Mouse (Mus musculus): ENCODE measurements around the gene Ebna1bp2. TPM values are rescaled to one million over a fixed set of nuclear protein-coding genes. Genes with fewer than 3 reads are reported as not detected.

The Ebna1bp2 gene
- 29.3 and 57.7 TPM in 2 replicates for polyA plus RNA-seq (2011; ENCODE audit: insufficient read depth, insufficient read length, low replicate concordance, missing spikeins)

DNA sequence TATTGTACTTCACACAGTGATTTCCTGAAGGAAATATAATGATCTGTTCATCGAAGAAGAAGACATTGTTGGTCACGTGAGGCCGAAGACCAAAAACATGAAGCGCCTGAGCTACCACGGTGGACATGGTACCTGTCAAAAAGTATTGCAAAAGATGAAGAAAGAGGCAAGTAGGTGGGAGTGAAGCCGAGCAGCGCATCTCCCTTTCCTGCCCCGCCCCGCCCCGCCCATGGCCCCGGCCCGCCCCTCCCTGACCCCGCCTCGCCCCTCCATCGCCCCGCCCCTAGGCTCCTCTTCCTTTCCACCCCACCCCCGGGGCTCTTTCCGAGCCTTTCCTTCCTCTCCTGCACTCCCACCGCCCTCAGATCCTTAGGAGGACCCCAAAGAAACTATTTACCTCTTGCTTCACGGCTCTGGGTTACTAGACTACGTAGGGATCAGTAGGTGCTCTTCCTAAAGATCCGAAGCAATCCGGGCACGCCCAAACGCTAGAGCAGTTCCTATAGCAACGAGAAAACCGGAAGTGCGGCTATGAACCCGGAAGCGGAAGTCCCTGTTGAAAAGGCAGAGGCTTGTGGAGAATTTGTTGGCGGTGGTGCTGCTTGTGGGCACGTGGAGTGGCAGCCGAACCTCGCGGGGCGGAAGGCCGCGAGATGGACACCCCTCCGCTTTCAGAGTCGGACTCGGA is at the start of gene Ebna1bp2, which contains the start of gene Cfap57:
Gene Ebna1bp2, plus strand, starts transcription at position 521 of the 688 bp plus-strand sequence.
Gene Cfap57, minus strand, starts transcription at position 499 of the 688 bp plus-strand sequence.
- Histone ChIP-seq H3K4me3 (replicated peaks; ENCODE audit: control insufficient read depth, low read depth, low read length) (peak within 1 kb of the TSS; percentile 94), H3K4me1 (ENCODE audit: control insufficient read depth, insufficient read depth, low read length) (peaks cover 1% of the 10 kb centered on the region; the same call in 1 of the 2 replicates), H3K27ac (ENCODE audit: control insufficient read depth, insufficient read depth, low read depth, low read length, poor library complexity) (no peak within 1 kb of the TSS)
- WGBS: 1% methylated on average over 40 of the region's 41 CpGs
- peak; percentile 48; the same call in 1 of the 2 replicates for TF ChIP-seq POLR2A (IDR thresholded peaks at IDR 0.05; ENCODE audit: borderline replicate concordance, control insufficient read depth, low read depth, low read length)
- no peak for TF ChIP-seq CTCF (IDR thresholded peaks at IDR 0.05; ENCODE audit: control insufficient read depth, insufficient read depth, low read length)

DNA sequence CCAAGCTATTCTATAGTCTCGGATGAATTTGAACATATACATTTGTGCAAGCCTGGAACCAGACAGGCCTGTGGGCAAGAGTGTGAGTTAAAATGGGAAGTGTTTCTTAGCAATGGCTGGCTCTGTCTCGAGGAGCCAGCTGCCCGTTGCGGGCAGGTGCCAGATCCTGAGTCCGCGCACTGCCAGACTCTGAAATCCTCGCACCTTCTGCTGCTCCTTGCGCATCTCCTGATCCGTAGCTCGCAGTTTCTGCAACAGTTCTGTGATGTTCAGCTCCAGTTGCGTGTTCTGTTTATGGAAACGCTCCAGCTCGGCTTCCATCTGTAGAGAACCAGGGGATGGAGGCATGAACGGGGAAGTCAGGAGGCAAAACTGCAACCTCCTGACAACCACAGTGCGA is 49.2 kb upstream of the Ebna1bp2 start:
- H3K4me3 ChIP-seq (replicated peaks; ENCODE audit: control insufficient read depth, low read depth, low read length): no peak overlapping the region
- H3K4me1 ChIP-seq (ENCODE audit: control insufficient read depth, insufficient read depth, low read length): no peaks in the 10 kb centered on the region
- 49% methylated on average over 15 of the region's 15 CpGs for WGBS
- no peak for TF ChIP-seq POLR2A (IDR thresholded peaks at IDR 0.05; ENCODE audit: borderline replicate concordance, control insufficient read depth, low read depth, low read length)
- TF ChIP-seq CTCF (IDR thresholded peaks at IDR 0.05; ENCODE audit: control insufficient read depth, insufficient read depth, low read length): no peak
- no peak overlapping the region for H3K27ac ChIP-seq (ENCODE audit: control insufficient read depth, insufficient read depth, low read depth, low read length, poor library complexity)

DNA sequence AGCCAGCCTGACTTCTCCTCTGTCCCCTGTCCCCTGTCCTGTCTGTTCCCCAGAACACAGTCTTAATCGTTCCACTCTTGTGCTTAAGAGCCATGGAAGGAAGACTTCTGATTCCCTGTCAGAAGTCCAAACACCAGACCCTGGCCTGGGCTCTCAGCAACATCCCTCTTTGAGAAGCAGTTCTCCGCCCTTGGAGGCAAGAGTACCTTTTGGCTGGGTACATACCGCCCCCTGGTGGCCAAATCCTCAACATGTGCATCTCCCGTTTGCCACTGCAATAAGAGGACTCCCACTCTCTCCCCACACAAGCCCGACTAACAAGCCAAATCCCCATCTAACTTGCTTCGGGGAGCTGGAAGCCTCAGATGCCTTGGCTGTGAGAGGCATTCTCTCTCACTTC is 44.5 kb upstream of the Ebna1bp2 start:
- H3K4me3 ChIP-seq (replicated peaks; ENCODE audit: control insufficient read depth, low read depth, low read length): no peak overlapping the region
- peak; percentile 88 for TF ChIP-seq CTCF (IDR thresholded peaks at IDR 0.05; ENCODE audit: control insufficient read depth, insufficient read depth, low read length)
- TF ChIP-seq POLR2A (IDR thresholded peaks at IDR 0.05; ENCODE audit: borderline replicate concordance, control insufficient read depth, low read depth, low read length): no peak
- H3K27ac ChIP-seq (ENCODE audit: control insufficient read depth, insufficient read depth, low read depth, low read length, poor library complexity): no peak overlapping the region
- 10% methylated on average over 6 of the region's 6 CpGs for WGBS
- no peaks in the 10 kb centered on the region for H3K4me1 ChIP-seq (ENCODE audit: control insufficient read depth, insufficient read depth, low read length)

DNA sequence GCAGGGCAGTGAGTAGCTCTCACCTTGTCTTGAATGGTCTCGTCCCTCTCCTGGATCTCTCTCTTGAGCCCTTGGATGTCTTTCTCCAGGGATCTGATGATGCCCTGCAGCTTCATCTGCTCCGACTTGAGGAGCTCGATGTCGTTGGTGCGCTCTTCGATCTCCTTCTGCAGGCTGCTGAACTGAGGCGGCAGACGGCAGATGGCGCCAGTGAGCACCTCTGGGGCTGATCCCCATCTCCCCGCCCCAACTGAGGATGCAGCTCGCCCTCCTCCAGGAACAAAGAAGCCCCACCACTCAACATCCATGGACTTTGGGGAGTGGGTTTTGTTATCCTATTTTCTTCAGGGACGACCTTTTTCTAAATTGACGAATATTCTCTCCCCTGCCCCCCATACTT is 41.3 kb upstream of the Ebna1bp2 start:
- Histone ChIP-seq H3K4me3 (replicated peaks; ENCODE audit: control insufficient read depth, low read depth, low read length) (no peak overlapping the region), H3K4me1 (ENCODE audit: control insufficient read depth, insufficient read depth, low read length) (no peaks in the 10 kb centered on the region), H3K27ac (ENCODE audit: control insufficient read depth, insufficient read depth, low read depth, low read length, poor library complexity) (no peak overlapping the region)
- 41% methylated on average over 13 of the region's 13 CpGs for WGBS
- TF ChIP-seq CTCF (IDR thresholded peaks at IDR 0.05; ENCODE audit: control insufficient read depth, insufficient read depth, low read length) (peak; percentile 69), POLR2A (IDR thresholded peaks at IDR 0.05; ENCODE audit: borderline replicate concordance, control insufficient read depth, low read depth, low read length) (no peak)

DNA sequence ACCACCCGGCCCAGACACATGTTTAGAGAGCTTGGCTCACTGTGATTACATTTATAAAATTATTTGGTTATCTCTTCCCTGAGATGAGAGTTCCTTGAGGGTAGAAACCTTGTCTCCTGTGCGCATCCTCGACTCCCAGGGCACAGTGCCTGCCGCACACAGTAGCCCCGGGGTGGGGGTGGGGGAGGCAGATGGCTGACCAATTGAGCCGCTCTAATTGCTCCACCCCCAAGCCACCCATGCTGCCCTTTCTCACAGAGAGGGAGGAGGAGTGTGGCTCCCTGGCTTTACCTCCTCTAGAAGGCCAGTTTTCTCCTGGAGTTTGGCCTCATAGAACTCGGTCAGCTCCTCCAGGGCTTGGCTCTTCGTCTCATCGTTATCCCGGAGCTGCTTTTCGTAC is 39.1 kb upstream of the Ebna1bp2 start:
- TF ChIP-seq POLR2A (IDR thresholded peaks at IDR 0.05; ENCODE audit: borderline replicate concordance, control insufficient read depth, low read depth, low read length) (no peak), CTCF (IDR thresholded peaks at IDR 0.05; ENCODE audit: control insufficient read depth, insufficient read depth, low read length) (no peak)
- Histone ChIP-seq H3K27ac (ENCODE audit: control insufficient read depth, insufficient read depth, low read depth, low read length, poor library complexity) (no peak overlapping the region), H3K4me1 (ENCODE audit: control insufficient read depth, insufficient read depth, low read length) (no peaks in the 10 kb centered on the region), H3K4me3 (replicated peaks; ENCODE audit: control insufficient read depth, low read depth, low read length) (no peak overlapping the region)
- 76% methylated on average over 11 of the region's 11 CpGs for WGBS

DNA sequence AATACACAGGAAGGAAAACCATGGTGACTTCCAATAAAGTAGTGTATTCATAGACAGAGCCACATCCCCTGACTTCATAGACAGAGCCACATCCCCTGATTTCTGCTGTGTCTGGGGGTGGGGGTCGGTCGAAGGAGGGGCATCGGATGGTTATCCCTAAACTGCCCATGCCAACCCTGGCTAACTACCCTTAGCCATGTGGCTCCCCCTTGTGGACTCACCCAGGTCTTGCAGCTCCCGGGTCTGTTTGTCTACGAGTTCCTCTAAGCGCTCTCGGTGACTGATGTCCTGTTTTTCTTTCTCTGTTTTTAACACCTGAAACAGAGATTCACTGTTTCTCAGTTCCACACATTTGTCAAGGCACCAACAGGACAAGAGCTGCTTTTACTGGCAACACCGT is 38.0 kb upstream of the Ebna1bp2 start:
- Histone ChIP-seq H3K27ac (ENCODE audit: control insufficient read depth, insufficient read depth, low read depth, low read length, poor library complexity) (no peak overlapping the region), H3K4me3 (replicated peaks; ENCODE audit: control insufficient read depth, low read depth, low read length) (no peak overlapping the region), H3K4me1 (ENCODE audit: control insufficient read depth, insufficient read depth, low read length) (no peaks in the 10 kb centered on the region)
- no peak for TF ChIP-seq POLR2A (IDR thresholded peaks at IDR 0.05; ENCODE audit: borderline replicate concordance, control insufficient read depth, low read depth, low read length)
- peak; percentile 24; the same call in 1 of the 2 replicates for TF ChIP-seq CTCF (IDR thresholded peaks at IDR 0.05; ENCODE audit: control insufficient read depth, insufficient read depth, low read length)
- WGBS: 87% methylated on average over 8 of the region's 8 CpGs

DNA sequence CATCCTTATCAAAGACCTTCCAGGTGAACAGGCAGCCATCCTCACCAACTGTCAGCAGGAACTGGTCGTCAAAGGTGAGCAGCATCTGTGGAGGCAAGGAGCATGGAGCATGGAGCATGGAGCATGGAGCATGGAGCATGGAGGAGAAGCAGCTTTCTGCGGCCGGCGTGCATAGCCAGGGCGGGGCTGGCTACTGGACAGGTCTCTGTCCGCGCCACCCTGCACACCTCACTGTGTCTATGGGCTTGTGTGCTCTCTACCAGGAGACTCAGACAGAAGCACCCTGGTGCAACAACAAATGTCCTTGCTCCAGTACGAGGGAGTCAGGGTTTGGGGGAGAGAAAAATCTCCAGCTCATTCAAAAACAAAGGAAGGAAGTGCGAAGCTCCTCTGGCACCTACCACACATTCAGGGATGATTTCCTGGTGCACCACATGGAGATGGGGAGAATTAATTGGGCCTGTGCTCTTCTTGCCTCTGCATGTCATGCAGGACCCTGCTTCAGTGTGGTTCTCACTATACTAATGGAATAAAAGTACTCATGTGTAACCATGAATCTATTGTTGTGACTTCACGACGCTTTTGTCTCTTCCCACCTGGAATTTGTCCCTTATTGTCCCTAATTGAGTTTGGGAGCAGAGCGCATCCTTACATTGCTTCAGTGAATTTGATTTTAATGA is 31.4 kb upstream of the Ebna1bp2 start:
- H3K4me3 ChIP-seq (replicated peaks; ENCODE audit: control insufficient read depth, low read depth, low read length): no peak overlapping the region
- H3K4me1 ChIP-seq (ENCODE audit: control insufficient read depth, insufficient read depth, low read length): no peaks in the 10 kb centered on the region
- TF ChIP-seq CTCF (IDR thresholded peaks at IDR 0.05; ENCODE audit: control insufficient read depth, insufficient read depth, low read length): no peak
- TF ChIP-seq POLR2A (IDR thresholded peaks at IDR 0.05; ENCODE audit: borderline replicate concordance, control insufficient read depth, low read depth, low read length): no peak
- no peak overlapping the region for H3K27ac ChIP-seq (ENCODE audit: control insufficient read depth, insufficient read depth, low read depth, low read length, poor library complexity)
- WGBS: 77% methylated on average over 12 of the region's 12 CpGs

DNA sequence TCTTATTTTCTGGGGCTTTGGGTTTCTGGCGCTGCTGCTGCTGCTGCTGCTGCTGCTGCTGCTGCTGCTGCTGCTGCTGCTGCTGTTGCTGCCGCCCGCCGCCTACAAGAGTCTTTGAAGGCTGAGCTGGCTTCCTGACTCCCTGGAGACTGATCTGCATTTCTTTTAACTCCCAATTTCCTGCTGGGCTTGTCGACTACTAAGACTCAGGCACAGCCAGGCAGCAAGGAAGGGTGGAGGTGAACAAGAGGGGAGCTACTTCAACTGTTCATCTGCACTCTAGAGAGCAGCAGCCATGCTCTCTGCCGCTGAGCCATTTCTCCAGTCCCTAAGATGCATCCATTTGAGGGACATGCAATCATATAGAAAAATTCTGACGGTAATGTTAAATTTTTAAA is 30.9 kb upstream of the Ebna1bp2 start:
- TF ChIP-seq CTCF (IDR thresholded peaks at IDR 0.05; ENCODE audit: control insufficient read depth, insufficient read depth, low read length) (no peak), POLR2A (IDR thresholded peaks at IDR 0.05; ENCODE audit: borderline replicate concordance, control insufficient read depth, low read depth, low read length) (no peak)
- no peak overlapping the region for H3K27ac ChIP-seq (ENCODE audit: control insufficient read depth, insufficient read depth, low read depth, low read length, poor library complexity)
- 34% methylated on average over 7 of the region's 7 CpGs for WGBS
- no peaks in the 10 kb centered on the region for H3K4me1 ChIP-seq (ENCODE audit: control insufficient read depth, insufficient read depth, low read length)
- H3K4me3 ChIP-seq (replicated peaks; ENCODE audit: control insufficient read depth, low read depth, low read length): no peak overlapping the region
